Mouse (Mus musculus) brain, embryonic 14.5 days (tissue): ENCODE results near the gene Sp100. TPM values are rescaled to one million over a fixed set of nuclear protein-coding genes. Genes with fewer than 3 reads are reported as not detected.
"Not testable (repeated sequence)": the region's sequence is repeated elsewhere in the genome, so short reads cannot be mapped to it uniquely, and the experiment has no call there.

ENCODE experiments used
- DNase-seq: peaks from one replicate; pipeline ENCODE4 v3.0.0-alpha.2; 2011; ENCODE audit warnings: low read depth
- CTCF ChIP-seq: fragments of 200-500 bp; IDR thresholded peaks from 2 replicates; pipeline ENCODE4 v1.5.1; 2012; ENCODE audit warnings: inconsistent platforms, mild to moderate bottlenecking, moderate library complexity, borderline replicate concordance; ENCODE audit not compliant: insufficient read depth, insufficient read length; ENCODE audit errors: extremely low read depth
- POLR2A ChIP-seq: fragments of 200-500 bp; IDR thresholded peaks from 2 replicates; pipeline ENCODE4 v1.6.1; 2012; ENCODE audit warnings: mild to moderate bottlenecking, inconsistent platforms, borderline replicate concordance; ENCODE audit not compliant: poor library complexity, insufficient read depth, insufficient read length, severe bottlenecking; ENCODE audit errors: extremely low read depth
- polyA plus RNA-seq: library from polyadenylated mRNA; depleted of rRNA; stranded (reverse); fragments of >200 nt; gene quantifications from 2 replicates; pipeline ENCODE4 v1.2.3, GENCODE M21; 2012; rRNA removed

The Sp100 gene
- polyA plus RNA-seq: 0.11 and 0.52 TPM in 2 replicates

DNA sequence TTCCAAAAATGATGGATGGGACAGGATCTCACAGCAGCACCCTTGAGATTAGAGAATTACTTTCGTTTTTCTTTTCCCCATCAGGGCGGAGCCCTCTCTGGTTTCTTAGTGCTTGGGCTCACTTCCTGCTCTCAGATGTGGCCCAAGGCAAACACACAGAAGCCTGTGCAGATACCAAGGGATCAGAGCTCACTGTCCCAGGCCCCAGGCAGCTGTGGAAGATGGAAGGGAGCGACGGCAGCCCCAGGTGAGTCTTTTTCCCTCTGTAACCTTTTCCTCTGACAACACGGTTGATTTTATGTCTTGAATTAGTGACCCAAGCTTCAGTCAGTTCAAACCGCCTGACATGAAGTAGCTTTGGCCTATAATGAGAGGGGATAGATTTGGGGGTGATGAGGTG lies at the start of gene Sp100:
Gene Sp100 (plus strand): TSS at position 108 of the 400 bp plus-strand sequence.
- not testable (repeated sequence) for DNase-seq

DNA sequence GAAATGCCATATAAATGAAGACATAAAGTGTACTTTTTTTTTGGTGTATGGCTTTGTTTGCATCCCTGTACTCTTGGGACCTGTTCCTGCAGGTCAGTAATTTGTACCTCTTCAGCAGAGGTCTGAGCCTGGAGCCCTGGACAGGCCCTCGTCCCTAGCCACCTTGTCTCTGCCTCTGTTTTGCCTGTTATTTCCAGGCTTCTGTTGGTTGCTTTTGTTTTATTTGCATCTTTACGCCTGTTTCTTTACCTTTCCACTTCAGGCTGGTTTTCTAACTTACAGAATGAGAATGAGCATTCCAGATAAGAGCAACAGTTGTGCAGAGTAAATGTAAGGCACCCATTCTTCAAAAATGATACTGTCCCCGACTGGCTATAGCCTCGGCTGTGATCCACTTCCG lies 49.7 kb upstream of the Sp100 start, which contains the start of gene Sp140:
Gene Sp140 (plus strand): TSS at position 301 of the 400 bp plus-strand sequence.
- DNase-seq: not testable (repeated sequence)

DNA sequence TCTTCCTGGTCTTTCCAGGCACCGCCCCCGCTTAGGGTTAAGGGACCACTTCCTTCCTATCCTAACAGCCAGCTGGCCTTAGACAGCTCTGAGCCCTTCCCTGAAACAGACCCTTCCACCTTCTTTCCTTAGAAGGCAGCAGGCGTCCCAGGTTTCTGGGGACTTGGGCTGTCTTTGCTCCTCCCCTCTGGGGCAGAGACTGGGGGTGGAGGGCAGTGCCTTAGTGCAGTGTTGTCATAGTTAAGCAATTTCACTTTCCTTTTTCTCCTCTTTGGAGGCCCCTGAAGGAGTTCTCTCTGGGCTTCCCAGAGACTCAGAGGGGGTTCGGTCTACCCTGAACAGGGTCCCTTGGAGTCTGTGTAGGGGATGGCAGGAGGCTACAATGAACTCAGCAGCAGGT lies 49.0 kb upstream of the Sp100 start:
- DNase-seq: not testable (repeated sequence)

DNA sequence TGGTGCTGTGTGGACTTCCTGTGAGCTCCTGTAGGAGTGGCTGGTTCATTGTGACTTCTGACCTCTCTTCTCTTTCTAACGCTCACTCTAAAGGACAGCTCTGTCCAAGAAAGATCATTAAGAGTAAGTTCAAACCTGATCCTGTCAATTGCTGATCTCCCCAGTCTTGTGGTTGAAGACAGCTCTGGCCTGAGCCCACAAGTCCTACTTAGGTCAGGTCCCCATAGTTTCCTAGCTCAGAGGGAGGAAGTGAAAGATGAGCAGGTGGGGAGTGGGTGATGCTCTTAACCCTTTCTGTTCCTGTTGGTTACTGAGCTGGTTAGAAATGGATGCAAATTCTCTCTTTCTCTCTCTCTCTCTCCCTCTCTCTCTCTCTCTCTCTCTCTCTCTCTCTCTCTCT lies 45.4 kb upstream of the Sp100 start:
- DNase-seq: not testable (repeated sequence)

DNA sequence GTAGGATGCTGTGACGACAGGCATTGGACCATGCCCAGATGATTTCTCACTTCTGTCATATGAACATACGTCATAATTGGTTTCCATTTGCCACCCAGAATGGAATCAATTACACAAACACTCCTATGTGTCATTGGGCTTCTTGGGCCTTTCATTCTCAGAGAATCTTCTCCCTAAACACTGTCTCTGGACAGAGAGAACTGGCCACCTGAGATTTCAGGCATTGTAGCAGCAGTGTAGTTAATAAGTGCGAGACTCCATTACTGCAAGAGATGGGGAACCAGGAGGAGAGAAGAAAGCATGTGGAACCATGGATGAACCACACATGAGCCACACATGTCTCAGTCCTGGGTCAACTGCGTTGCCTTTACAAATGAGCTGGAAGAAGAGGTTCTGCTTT lies 41.4 kb upstream of the Sp100 start:
- DNase-seq: not testable (repeated sequence)

DNA sequence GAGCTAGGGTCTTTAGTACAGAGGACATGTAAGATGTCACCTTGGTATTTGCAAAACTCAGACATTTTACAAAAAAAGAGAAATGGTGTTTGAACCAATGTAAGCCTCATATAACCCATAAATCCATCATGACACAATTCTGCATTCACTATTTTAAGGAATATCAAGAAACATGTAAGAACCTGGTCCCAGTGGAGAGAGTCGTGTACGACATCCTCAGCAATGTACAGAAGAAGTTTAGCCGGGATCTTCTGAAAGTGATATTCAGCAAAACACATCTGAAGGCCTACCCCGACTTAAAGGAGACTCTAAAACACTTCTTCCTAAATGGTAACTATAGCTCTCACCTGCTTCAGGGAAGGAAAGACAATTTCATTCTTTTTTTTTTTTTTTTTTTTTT lies 39.2 kb upstream of the Sp100 start:
- not testable (repeated sequence) for DNase-seq

DNA sequence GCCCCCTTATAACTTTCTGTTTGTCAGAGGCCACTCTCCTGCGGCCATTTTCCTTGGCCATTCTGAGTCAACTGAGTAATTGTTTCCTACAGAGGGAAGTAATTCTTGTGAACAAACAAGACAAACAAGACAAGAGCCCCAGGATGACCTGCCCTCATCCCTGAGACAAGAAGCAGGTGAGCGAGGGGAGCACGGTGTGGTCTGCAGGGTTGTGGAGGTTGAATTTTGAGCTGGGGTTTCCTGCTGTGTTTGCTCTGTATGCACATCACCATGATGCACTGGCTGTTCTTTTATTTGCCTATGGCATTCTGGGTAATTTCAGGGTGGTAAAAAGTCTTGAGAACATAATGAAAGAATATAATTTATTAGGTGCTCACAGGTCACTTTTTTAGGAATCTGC lies 34.7 kb upstream of the Sp100 start:
- DNase-seq: not testable (repeated sequence)

DNA sequence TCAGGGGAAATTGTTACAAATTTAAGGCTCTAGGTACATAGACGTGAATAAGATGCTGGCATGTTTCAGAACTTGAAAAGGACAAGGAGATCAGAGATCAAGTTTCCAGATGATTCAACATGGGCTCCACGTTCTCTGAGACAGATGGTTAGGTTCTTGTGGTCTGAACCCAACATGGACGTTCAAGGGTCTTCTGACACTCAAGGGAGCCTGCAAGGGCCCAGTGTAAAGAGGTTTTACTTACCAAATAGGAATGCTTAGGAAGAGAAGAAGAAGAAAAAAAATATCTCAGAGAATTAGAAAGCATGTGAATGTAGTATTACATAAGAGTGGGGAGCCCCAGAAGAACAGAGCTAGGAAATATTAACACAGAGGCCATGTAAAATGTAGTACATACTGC lies 34.0 kb upstream of the Sp100 start:
- DNase-seq: not testable (repeated sequence)

DNA sequence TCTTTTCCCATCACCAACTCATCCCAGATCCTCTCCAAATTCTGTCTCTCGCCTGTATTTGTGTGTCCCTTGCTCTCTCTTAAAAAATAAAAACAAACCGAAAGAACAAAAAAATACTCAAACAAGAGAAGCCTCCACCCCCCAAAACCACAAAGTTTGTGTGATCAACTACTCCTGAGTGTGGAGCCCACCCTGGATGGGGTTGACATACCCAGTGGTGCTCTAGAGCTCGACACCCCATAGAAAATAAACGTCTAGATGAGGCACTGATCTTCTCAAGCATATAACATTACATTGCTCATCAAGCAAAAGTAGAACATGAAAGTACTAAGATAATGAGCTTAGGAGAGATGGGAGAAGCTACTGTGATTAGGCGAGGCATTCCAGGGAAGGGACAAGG lies 32.6 kb upstream of the Sp100 start:
- DNase-seq: not testable (repeated sequence)

DNA sequence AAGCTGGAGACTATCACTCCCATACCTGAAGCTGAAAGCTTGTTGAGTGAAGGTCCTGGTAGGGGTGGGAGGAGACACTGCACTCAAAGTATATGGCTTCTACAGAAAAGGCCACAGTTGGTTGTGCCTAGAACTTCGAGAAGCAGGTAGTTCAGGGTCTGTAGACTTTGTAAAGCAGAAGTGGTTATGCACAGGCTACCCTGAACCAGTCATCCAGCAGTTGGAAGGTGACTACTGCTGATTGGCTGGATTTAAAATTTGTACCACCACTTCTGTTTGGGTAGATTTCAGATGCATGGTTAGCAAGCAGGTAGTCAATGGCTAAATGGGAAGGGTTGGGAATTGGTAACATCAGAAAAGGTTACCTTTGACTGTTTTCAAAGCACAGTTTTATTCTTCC lies 31.1 kb upstream of the Sp100 start:
- DNase-seq: not testable (repeated sequence)

DNA sequence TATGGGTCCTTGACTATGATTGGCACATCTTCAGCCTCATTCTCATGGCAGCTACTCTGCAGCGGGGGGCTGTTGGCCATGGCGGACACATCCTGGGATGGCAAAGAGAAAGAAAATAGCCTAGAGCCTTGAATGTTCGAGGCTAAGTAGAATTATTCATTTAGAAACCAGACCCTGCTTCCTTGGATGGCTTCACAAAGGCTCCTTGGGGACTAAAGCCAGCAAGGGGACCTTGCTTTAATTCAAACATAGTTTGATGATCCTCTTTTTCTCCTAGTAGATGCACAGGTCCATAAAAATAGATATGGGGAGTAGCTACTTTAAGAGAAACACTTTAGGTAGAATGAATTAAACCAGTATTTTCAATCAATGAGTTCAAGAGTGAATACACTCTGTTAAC lies 12.9 kb upstream of the Sp100 start:
- not testable (repeated sequence) for DNase-seq

DNA sequence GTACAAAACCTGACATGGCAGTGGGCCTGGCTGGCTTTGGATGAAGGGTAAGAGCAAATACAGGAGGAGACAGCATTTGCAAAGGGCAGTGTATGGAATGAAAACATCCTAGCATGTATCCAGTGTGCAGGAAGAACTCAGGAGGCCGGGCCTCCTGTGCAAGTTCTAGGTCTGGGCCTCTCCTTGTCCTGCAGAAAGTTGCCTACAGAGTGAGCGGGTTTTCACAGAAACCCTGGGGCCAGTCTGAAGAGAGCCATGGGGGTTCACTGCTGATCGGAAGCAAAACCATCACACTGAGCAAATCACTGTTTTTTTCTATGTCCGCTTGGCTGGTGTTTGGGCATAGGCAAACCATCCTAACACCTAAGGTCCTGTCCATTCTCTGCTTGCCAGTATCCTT lies 11.6 kb upstream of the Sp100 start:
- not testable (repeated sequence) for DNase-seq

DNA sequence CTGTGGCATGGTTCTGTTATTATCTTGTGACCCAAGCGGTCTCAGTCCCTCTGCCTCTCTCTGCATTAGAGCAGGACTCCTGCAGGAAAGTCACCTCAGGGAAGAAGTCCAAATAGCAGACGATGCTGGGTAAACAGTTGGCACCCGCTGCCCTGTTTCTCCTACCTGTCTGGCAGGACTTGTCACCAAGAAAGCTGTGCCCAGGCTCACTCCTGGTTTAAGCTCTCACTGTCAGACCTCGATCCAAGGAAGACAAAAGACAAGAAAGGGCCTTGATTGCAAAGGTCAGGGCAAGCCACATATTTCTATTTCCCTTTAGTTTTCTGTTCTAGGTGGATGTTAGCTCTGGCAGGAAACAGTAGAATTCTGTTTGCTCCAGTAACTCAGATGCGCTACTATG lies 736 bp downstream of the Sp100 start:
- not testable (repeated sequence) for DNase-seq

DNA sequence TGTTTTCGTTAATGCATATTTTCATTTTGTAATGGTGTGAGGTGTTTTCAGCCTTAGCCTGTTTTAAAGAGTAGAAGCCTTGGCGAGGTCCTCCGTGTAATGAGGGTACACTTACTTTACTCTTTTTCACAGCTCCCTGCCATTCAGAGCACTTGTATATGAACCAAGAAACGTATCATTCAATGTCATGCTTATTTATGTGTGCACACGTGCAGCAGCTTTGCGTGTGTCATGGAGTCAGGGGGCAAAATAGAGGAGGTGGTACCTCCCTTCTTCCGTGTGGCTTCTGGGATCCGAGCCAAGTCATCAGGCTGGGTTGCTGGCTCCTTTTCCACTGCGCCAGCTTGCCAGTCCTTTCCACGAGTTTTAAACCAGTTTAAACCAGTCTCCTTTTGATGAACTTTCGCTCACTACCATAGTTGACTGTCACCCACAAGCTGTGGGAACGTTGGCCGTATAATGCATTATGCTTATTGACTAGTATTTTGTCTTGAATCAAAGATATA lies 2.0 kb downstream of the Sp100 start:
- peak; percentile 73 for DNase-seq

DNA sequence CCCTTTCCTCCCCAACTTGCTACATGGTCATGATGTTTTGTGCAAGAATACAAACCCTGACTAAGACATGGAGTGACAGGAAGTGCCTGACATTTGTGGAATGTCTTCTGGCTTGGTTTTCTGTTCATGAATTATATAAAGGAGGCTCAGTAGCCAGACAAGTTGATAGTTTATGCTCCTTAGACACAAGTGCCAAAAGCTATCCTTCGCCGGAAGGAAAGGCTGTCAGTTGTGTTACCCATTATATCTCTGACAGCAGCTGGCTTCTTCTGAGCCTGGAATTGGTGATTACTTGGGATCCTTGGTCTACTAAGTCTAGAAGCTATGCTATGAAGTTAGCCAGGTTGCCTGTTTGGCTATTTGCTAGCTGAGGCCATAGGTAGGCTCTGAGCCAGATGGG lies 7.4 kb downstream of the Sp100 start:
- not testable (repeated sequence) for DNase-seq

DNA sequence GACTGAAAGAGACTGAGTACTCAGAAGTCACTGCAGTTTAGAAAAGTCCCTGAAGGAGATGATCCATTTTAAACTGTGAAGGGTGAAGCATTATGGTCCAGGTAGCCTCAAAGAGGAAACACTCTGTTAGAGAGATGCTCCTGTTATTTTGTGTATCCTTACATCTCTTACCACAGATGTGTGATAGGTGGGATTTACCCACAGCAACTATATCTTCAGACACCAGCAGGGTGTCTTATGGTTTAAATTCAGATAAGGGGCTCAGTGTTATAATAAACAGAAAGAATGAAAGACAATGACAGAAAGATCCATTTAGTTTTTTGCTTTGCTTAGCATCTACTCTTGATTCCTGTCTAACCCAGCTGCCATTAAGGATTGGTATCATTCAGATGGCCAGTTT lies 14.5 kb downstream of the Sp100 start:
- no peak for DNase-seq
- TF ChIP-seq POLR2A (no peak), CTCF (no peak)

DNA sequence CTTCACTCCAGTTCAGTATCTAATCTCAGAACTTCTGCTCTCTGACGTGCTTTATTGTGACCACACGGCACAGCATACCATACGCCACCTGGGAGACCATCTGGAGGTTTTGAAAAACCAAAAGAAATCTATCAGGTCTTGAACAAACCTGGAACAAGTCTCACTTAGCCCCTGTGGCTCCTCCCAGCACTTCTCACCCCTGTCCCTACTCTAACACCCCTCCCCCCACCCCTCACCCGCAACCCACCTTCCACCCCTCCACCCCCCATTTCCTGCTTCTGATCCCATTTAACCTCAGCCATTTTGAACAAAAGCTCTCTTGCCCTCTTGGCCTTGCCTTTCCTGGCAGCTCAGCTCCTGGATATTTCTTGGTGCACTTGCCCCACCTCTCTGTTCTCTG lies 30.4 kb downstream of the Sp100 start:
- no peak for DNase-seq
- TF ChIP-seq CTCF (no peak), POLR2A (no peak)
